Mouse (Mus musculus): ENCODE results near the gene Bud23. TPM values are rescaled to one million over a fixed set of nuclear protein-coding genes. Genes with fewer than 3 reads are reported as not detected.
"Not testable (repeated sequence)": the region's sequence is repeated elsewhere in the genome, so short reads cannot be mapped to it uniquely, and the experiment has no call there.

The Bud23 gene
- polyA plus RNA-seq (2012; rRNA removed) = 81.8 and 112 TPM in 2 replicates

DNA sequence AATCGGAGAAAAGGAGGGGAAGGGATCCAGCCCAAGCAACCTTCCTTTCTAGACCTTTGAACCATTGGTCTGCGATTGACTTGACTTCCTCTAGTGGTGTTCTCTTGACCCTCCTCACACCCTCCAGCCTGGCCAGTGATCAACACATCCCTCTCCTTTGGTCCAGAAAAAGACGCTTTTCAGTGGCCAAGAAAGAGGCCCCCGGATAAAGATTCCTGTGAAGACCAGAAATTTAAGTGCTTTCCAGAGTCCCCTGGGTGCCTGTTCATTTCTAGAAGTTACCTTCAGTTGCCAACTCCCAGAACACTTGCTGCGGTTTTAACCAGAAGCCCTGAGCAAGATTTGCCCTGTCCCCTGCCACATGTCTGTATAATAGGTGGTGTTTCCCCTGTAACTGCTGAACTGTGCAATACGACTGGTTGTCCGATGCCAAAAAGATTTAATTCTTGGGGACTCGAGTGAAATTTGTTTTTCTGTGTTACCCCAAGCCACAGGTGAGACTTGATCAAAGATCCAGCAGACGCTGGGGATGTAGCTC lies at the start of gene Bud23:
TSS of gene Bud23 (minus strand) at position 51 of the 538 bp plus-strand sequence.
- DNase-seq (ENCODE audit: low read depth) = not testable (repeated sequence)

DNA sequence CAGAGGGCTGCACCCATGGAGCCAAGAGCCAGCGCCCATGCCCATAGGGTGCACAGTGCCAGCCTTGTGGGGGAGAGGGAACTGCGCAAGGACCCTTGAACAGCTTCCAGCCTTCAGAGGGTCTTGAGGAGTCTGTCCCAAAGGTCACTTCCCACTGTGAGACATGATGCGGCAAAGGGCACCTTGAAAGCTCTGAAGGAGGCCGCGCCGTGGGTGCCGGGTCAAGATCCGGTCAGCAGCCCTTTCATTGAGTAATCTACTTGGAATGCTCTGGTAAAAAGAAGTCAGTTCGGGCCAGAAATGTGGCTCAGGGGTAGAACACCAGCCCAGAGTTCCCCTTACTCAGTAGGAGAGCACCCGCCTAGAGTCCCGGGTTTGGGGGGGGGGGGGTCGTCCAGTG lies 49.0 kb upstream of the Bud23 start:
- DNase-seq (ENCODE audit: low read depth) = no peak
- TF ChIP-seq POLR2A (IDR thresholded peaks at IDR 0.05; ENCODE audit: borderline replicate concordance, extremely low read depth, insufficient read depth, insufficient read length, poor library complexity, severe bottlenecking) (no peak), CTCF (IDR thresholded peaks at IDR 0.05; ENCODE audit: borderline replicate concordance, extremely low read depth, insufficient read depth, insufficient read length) (no peak)

GRCm38 (mm10) chr5:135109976-135110375 lies 45.2 kb upstream of the Bud23 start:
- TF ChIP-seq CTCF (IDR thresholded peaks at IDR 0.05; ENCODE audit: borderline replicate concordance, extremely low read depth, insufficient read depth, insufficient read length) (no peak), POLR2A (IDR thresholded peaks at IDR 0.05; ENCODE audit: borderline replicate concordance, extremely low read depth, insufficient read depth, insufficient read length, poor library complexity, severe bottlenecking) (no peak)

DNA sequence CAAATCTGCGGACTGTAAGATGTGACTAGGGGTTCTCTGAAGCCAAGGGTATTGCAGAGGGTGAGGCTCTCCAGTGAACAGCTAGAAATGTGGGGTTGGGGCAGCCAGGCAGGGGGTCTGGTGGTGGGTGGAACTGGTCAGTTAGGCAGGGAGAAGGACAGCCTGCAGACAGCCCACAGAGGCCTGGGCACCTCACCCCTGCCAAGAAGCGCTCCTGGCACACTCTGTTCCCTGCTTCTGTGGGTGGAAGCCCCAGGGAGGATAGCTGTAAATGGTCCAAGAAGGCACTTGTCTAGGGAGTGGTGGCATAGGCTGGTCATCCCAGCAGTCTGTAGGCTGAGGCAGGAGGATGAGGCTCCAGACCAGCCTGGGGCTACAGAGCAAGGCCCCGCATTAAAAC lies 44.7 kb upstream of the Bud23 start:
- no peak for TF ChIP-seq POLR2A (IDR thresholded peaks at IDR 0.05; ENCODE audit: borderline replicate concordance, extremely low read depth, insufficient read depth, insufficient read length, poor library complexity, severe bottlenecking)
- no peak for TF ChIP-seq CTCF (IDR thresholded peaks at IDR 0.05; ENCODE audit: borderline replicate concordance, extremely low read depth, insufficient read depth, insufficient read length)
- DNase-seq (ENCODE audit: low read depth) = no peak

More at GRCm38 (mm10) chr5:135109976-135110375, 45.2 kb upstream of the Bud23 start:
- DNase-seq (ENCODE audit: low read depth) = no peak

- TF ChIP-seq POLR2A (IDR thresholded peaks at IDR 0.05; ENCODE audit: borderline replicate concordance, extremely low read depth, insufficient read depth, insufficient read length, poor library complexity, severe bottlenecking) (no peak), CTCF (IDR thresholded peaks at IDR 0.05; ENCODE audit: borderline replicate concordance, extremely low read depth, insufficient read depth, insufficient read length) (no peak)
Observed at GRCm38 (mm10) chr5:135109017-135109416, 44.3 kb upstream of the Bud23 start.

GRCm38 (mm10) chr5:135107521-135108501 lies 43.1 kb upstream of the Bud23 start:
- peak; percentile 62 for DNase-seq (ENCODE audit: low read depth)
- TF ChIP-seq POLR2A (IDR thresholded peaks at IDR 0.05; ENCODE audit: borderline replicate concordance, extremely low read depth, insufficient read depth, insufficient read length, poor library complexity, severe bottlenecking) = no peak
- TF ChIP-seq CTCF (IDR thresholded peaks at IDR 0.05; ENCODE audit: borderline replicate concordance, extremely low read depth, insufficient read depth, insufficient read length) = peak; percentile 64

More at GRCm38 (mm10) chr5:135109017-135109416, 44.3 kb upstream of the Bud23 start:
- DNase-seq (ENCODE audit: low read depth) = no peak

DNA sequence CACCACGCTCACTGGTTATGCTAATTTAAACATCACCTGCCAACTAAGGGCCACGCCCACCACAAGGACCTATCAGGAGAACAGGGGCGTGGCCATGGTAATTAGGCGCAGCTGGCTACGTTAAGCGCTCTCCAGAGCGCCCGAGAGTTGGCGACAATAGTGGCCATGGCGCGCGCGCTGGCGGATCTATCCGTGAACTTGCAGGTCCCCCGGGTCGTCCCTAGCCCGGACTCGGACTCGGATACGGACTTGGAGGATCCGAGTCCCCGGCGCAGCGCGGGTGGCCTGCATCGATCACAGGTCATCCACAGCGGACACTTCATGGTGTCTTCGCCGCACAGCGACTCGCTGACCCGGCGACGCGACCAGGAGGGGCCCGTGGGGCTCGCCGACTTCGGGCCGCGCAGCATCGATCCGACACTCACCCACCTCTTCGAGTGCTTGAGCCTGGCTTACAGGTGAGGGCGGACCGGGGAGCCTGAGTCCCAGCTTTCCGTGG lies 42.0 kb upstream of the Bud23 start:
- TF ChIP-seq POLR2A (IDR thresholded peaks at IDR 0.05; ENCODE audit: borderline replicate concordance, extremely low read depth, insufficient read depth, insufficient read length, poor library complexity, severe bottlenecking) (peak; percentile 32; the same call in 1 of the 2 replicates), CTCF (IDR thresholded peaks at IDR 0.05; ENCODE audit: borderline replicate concordance, extremely low read depth, insufficient read depth, insufficient read length) (no peak)
- DNase-seq (ENCODE audit: low read depth) = peak; percentile 96

GRCm38 (mm10) chr5:135103999-135104660 lies 39.4 kb upstream of the Bud23 start:
- peak; percentile 54; the same call in 1 of the 2 replicates for TF ChIP-seq CTCF (IDR thresholded peaks at IDR 0.05; ENCODE audit: borderline replicate concordance, extremely low read depth, insufficient read depth, insufficient read length)
- TF ChIP-seq POLR2A (IDR thresholded peaks at IDR 0.05; ENCODE audit: borderline replicate concordance, extremely low read depth, insufficient read depth, insufficient read length, poor library complexity, severe bottlenecking) = no peak
- DNase-seq (ENCODE audit: low read depth) = peak; percentile 4

DNA sequence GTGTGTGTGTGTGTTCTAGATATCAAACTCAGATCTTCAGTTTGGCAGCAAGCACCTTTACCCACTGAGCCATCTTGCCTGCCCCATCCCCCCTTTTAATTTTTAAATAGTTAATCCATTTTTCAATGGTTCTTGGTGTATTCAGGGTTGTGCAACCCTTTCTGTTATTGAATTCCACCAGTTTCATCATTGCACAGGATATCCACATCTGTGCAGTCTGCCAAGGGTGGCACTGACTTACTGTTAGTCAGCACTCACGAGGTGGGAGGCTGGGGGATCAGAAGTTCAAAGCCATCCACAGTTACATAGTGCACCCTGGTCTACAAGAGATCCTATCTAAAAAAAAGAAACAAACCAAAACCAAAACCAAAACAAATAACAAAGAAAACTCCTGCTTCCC lies 36.2 kb upstream of the Bud23 start:
- DNase-seq (ENCODE audit: low read depth) = no peak
- TF ChIP-seq CTCF (IDR thresholded peaks at IDR 0.05; ENCODE audit: borderline replicate concordance, extremely low read depth, insufficient read depth, insufficient read length) (no peak), POLR2A (IDR thresholded peaks at IDR 0.05; ENCODE audit: borderline replicate concordance, extremely low read depth, insufficient read depth, insufficient read length, poor library complexity, severe bottlenecking) (no peak)

DNA sequence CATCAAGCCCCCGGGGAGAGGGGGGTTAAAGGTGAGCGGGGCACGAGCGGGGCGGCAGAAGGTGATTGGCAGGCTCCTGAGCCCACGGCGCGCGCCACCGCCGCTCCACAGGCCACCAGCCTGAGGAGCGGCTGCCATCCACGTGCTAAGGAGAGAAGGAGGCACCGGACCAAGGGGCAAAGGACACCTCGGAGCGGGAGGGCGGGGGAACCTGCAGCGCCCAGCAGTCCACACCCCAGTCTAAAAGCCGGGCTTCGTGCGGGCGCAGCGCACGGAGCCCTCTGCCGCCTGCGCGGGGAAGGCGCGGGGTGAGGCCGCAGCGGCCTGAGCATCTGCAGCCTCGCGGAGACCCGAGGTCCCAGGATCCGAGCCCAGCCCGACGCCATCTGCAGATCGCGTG lies 24.9 kb upstream of the Bud23 start, which contains the start of gene Mlxipl:
TSS of gene Mlxipl (plus strand) at position 238 of the 400 bp plus-strand sequence.
- DNase-seq (ENCODE audit: low read depth) = no peak
- TF ChIP-seq CTCF (IDR thresholded peaks at IDR 0.05; ENCODE audit: borderline replicate concordance, extremely low read depth, insufficient read depth, insufficient read length) = no peak
- no peak for TF ChIP-seq POLR2A (IDR thresholded peaks at IDR 0.05; ENCODE audit: borderline replicate concordance, extremely low read depth, insufficient read depth, insufficient read length, poor library complexity, severe bottlenecking)

DNA sequence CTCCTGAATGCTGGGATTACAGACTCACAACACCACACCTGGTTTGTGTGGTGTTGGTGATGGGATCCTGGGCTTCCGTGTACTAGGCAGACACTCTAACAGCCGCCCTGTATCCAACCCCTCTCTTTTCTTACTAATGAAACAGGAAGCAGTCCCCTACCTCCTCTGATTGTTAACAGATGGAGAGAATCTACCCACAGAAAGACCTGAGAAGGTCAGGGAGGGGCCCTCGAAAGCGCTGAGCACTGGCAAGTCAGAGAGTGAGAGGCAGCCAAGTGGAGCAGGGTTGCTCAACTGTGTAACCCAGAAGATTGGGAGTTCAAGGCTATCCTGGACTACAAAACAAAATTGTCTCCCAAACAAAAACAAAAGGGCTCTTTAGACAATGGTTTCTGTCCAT lies 22.1 kb upstream of the Bud23 start:
- no peak for DNase-seq (ENCODE audit: low read depth)
- TF ChIP-seq POLR2A (IDR thresholded peaks at IDR 0.05; ENCODE audit: borderline replicate concordance, extremely low read depth, insufficient read depth, insufficient read length, poor library complexity, severe bottlenecking) (no peak), CTCF (IDR thresholded peaks at IDR 0.05; ENCODE audit: borderline replicate concordance, extremely low read depth, insufficient read depth, insufficient read length) (no peak)

Measured in brain, embryonic 14.5 days (tissue).